Mouse (Mus musculus): ENCODE data around the gene Trp73.
A peak's percentile ranks its signal among the peaks of the same experiment; 100 is the strongest.

Gene Trp73

GRCm38 (mm10) chr4:154142211-154143040 is 2.4 kb upstream of the Trp73 start, which contains the start of gene Wrap73:
Gene Wrap73 (plus strand): TSS chr4:154142372.
- peak; percentile 94 for DNase-seq (ENCODE audit: low spot score in 2 of 2)

GRCm38 (mm10) chr4:154141009-154141867 is 1.2 kb upstream of the Trp73 start:
- DNase-seq (ENCODE audit: low spot score in 2 of 2) = peak in 1 of 2 experiments; percentile 30

GRCm38 (mm10) chr4:154140213-154141008 is 403 bp upstream of the Trp73 start:
- DNase-seq (ENCODE audit: low spot score in 2 of 2) = no peak

- no peak for DNase-seq (ENCODE audit: low spot score in 2 of 2)
These were observed 282 bp downstream of the Trp73 start for GRCm38 (mm10) chr4:154139671-154140181.

GRCm38 (mm10) chr4:154137139-154137538 is 2.9 kb downstream of the Trp73 start:
- DNase-seq (ENCODE audit: low spot score in 2 of 2) = no peak

- DNase-seq (ENCODE audit: low spot score in 2 of 2) = no peak
These were observed 5.2 kb downstream of the Trp73 start for GRCm38 (mm10) chr4:154134803-154135202.

GRCm38 (mm10) chr4:154131894-154132293 is 8.1 kb downstream of the Trp73 start:
- no peak for DNase-seq (ENCODE audit: low spot score in 2 of 2)

- DNase-seq (ENCODE audit: low spot score in 2 of 2) = no peak
These were observed 10.1 kb downstream of the Trp73 start for GRCm38 (mm10) chr4:154129950-154130349.

- no peak for DNase-seq (ENCODE audit: low spot score in 2 of 2)
These were observed 12.7 kb downstream of the Trp73 start for GRCm38 (mm10) chr4:154127273-154127672.

- no peak for DNase-seq (ENCODE audit: low spot score in 2 of 2)
These were observed 14.8 kb downstream of the Trp73 start for GRCm38 (mm10) chr4:154125202-154125601.

GRCm38 (mm10) chr4:154123553-154123952 is 16.5 kb downstream of the Trp73 start:
- DNase-seq (ENCODE audit: low spot score in 2 of 2) = no peak

- DNase-seq (ENCODE audit: low spot score in 2 of 2) = no peak
These were observed 17.6 kb downstream of the Trp73 start for GRCm38 (mm10) chr4:154122374-154122773.

GRCm38 (mm10) chr4:154121800-154122199 is 18.2 kb downstream of the Trp73 start:
- DNase-seq (ENCODE audit: low spot score in 2 of 2) = no peak

GRCm38 (mm10) chr4:154119208-154119607 is 20.8 kb downstream of the Trp73 start:
- no peak for DNase-seq (ENCODE audit: low spot score in 2 of 2)

GRCm38 (mm10) chr4:154118782-154119181 is 21.2 kb downstream of the Trp73 start:
- DNase-seq (ENCODE audit: low spot score in 2 of 2) = no peak

GRCm38 (mm10) chr4:154116421-154116820 is 23.6 kb downstream of the Trp73 start:
- no peak for DNase-seq (ENCODE audit: low spot score in 2 of 2)

GRCm38 (mm10) chr4:154109850-154110243 is 30.2 kb downstream of the Trp73 start:
- DNase-seq (ENCODE audit: low spot score in 2 of 2) = no peak

GRCm38 (mm10) chr4:154109216-154109849 is 30.7 kb downstream of the Trp73 start:
- peak; percentile 65 to 71 for DNase-seq (ENCODE audit: low spot score in 2 of 2)

- no peak for DNase-seq (ENCODE audit: low spot score in 2 of 2)
These were observed 33.4 kb downstream of the Trp73 start for GRCm38 (mm10) chr4:154106497-154107061.

- DNase-seq (ENCODE audit: low spot score in 2 of 2) = peak; percentile 32 to 70
These were observed 34.5 kb downstream of the Trp73 start for GRCm38 (mm10) chr4:154105381-154106001.

Measured in right cerebral cortex, postnatal 10 days (tissue).